Mouse (Mus musculus): ENCODE data around the gene 1700037H04Rik. TPM values are rescaled to one million over a fixed set of nuclear protein-coding genes. Genes with fewer than 3 reads are reported as not detected.
A peak's percentile ranks its signal among the peaks of the same experiment; 100 is the strongest.

The 1700037H04Rik gene
- polyA plus RNA-seq, 1 experiment from 2014 or later: 99.3 TPM

DNA sequence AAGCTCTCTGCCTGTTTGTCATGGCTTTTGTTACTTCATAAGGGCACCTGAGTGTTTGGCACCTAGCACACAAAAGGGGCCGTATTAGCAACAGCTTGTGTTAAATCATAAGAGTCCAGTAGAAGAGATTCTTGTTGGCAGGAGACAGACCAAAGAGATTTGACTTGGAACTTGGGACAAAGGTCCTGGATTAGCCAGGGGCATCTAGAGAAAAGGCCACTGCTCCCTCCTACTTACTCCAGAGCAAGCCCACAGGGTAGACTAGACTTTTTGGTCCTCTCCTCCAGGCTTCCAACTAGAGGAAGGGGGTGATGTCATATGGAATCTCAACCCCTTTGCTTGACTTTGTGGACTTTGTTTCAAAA, 16.0 kb upstream of the 1700037H04Rik start:
- no peak overlapping the region for H3K4me3 ChIP-seq
- H3K36me3 ChIP-seq (ENCODE audit: poor library complexity, severe bottlenecking): peaks cover 26% of the 10 kb centered on the region
- no peak overlapping the region for H3K9ac ChIP-seq
- peaks cover 28% of the 10 kb centered on the region for H3K27me3 ChIP-seq
- H3K27ac ChIP-seq: peak overlapping the region; percentile 4; the same call in 1 of the 2 replicates
- no peak for ATAC-seq
- H3K4me1 ChIP-seq: peaks cover 56% of the 10 kb centered on the region
- H3K9me3 ChIP-seq (replicated peaks): no peaks in the 10 kb centered on the region
- H3K4me2 ChIP-seq: peak overlapping the region; percentile 95; the same call in 1 of the 2 replicates
- 82% methylated on average over 1 of the region's 1 CpGs for WGBS

GRCm38 (mm10) chr2:131175286-131175944, 15.5 kb upstream of the 1700037H04Rik start:
- no peak for ATAC-seq
- H3K9ac ChIP-seq: no peak overlapping the region
- H3K9me3 ChIP-seq (replicated peaks): no peaks in the 10 kb centered on the region
- H3K4me2 ChIP-seq: no peak overlapping the region
- H3K36me3 ChIP-seq (ENCODE audit: poor library complexity, severe bottlenecking): peaks cover 27% of the 10 kb centered on the region
- H3K27ac ChIP-seq: peak overlapping the region; percentile 4
- H3K27me3 ChIP-seq: peaks cover 33% of the 10 kb centered on the region
- H3K4me1 ChIP-seq: peaks cover 59% of the 10 kb centered on the region
- WGBS: 78% methylated on average over 3 of the region's 3 CpGs
- no peak overlapping the region for H3K4me3 ChIP-seq

DNA sequence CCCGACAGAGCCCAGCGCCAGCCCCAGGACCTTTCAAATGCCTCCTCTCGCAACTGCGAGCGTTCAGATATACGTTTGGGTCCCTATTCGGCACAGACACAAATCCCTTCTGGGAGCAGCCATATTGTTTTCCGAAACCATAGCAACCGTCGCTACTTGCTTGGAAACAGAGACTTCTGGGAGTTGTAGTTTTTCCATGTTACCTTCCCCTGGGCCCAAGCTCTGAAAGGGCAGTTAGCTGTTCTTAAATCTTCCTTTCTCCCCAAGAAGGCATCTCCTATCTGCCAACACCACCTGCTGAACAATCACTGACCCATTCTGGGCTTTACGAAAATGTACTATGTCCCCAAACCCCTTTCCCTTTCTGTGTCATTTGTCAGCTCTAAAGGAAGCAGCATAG, 14.8 kb upstream of the 1700037H04Rik start:
- Histone ChIP-seq H3K27ac (no peak overlapping the region), H3K36me3 (ENCODE audit: poor library complexity, severe bottlenecking) (peaks cover 27% of the 10 kb centered on the region), H3K9me3 (replicated peaks) (no peaks in the 10 kb centered on the region), H3K4me1 (peaks cover 59% of the 10 kb centered on the region), H3K9ac (peak overlapping the region; percentile 41), H3K4me3 (peak overlapping the region; percentile 44), H3K27me3 (peaks cover 35% of the 10 kb centered on the region), H3K4me2 (peak overlapping the region; percentile 87)
- 5% methylated on average over 11 of the region's 11 CpGs for WGBS
- ATAC-seq: peak; percentile 71

- no peak overlapping the region for H3K9ac ChIP-seq
- H3K27ac ChIP-seq: no peak overlapping the region
- 42% methylated on average over 9 of the region's 9 CpGs for WGBS
These were observed 12.4 kb upstream of the 1700037H04Rik start for GRCm38 (mm10) chr2:131172322-131172721.

DNA sequence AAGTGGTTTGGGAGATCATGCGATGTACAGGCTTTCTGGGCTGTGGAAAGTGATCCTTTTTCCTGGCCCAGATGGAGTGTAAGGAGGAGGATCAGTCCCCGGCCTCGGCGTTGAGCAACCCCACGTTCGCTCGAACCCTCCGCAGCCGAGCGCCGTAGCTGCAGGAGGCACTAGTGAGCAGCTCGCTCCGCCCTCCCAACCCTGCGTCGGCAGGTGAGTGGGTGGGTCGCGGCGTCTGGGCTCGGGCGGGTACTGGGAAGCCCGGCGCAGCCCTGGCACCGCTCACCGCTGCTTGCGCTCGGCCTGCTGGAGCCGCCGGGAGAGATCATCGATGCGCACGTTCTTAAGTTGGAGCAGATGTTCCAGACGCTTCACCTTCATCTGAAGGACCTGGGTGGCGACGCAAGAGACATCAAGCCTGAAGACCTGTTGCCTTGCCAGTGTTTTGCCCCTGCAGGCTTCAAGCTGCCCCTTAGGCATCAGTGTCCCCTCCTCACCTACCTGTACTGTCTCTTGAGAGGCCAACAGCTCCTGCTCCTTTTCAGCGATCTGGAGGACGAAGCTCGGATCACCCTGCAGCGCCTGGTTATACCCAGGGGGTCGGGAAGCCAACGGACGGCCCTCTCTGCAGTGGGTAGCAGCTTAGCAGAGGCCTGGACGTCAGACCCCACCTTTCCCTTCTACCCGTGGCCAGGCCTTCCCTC, 11.7 kb upstream of the 1700037H04Rik start:
- Histone ChIP-seq H3K4me2 (peak overlapping the region; percentile 24; the same call in 1 of the 2 replicates), H3K4me1 (peaks cover 32% of the 10 kb centered on the region), H3K9me3 (replicated peaks) (no peaks in the 10 kb centered on the region), H3K4me3 (no peak overlapping the region), H3K9ac (peak overlapping the region; percentile 39; the same call in 1 of the 2 replicates), H3K27ac (no peak overlapping the region), H3K36me3 (ENCODE audit: poor library complexity, severe bottlenecking) (peaks cover 15% of the 10 kb centered on the region), H3K27me3 (peaks cover 35% of the 10 kb centered on the region)
- WGBS: 7% methylated on average over 43 of the region's 43 CpGs
- ATAC-seq: no peak

More at GRCm38 (mm10) chr2:131172322-131172721, 12.4 kb upstream of the 1700037H04Rik start:
- peaks cover 35% of the 10 kb centered on the region for H3K27me3 ChIP-seq
- peaks cover 39% of the 10 kb centered on the region for H3K4me1 ChIP-seq
- no peak overlapping the region for H3K4me2 ChIP-seq
- peaks cover 21% of the 10 kb centered on the region for H3K36me3 ChIP-seq (ENCODE audit: poor library complexity, severe bottlenecking)
- no peaks in the 10 kb centered on the region for H3K9me3 ChIP-seq (replicated peaks)
- no peak for ATAC-seq
- no peak overlapping the region for H3K4me3 ChIP-seq

GRCm38 (mm10) chr2:131170936-131171335, 11.1 kb upstream of the 1700037H04Rik start:
- no peak overlapping the region for H3K27ac ChIP-seq
- H3K36me3 ChIP-seq (ENCODE audit: poor library complexity, severe bottlenecking): peaks cover 12% of the 10 kb centered on the region
- no peak overlapping the region for H3K9ac ChIP-seq
- H3K4me3 ChIP-seq: no peak overlapping the region
- no peak for ATAC-seq
- no peaks in the 10 kb centered on the region for H3K9me3 ChIP-seq (replicated peaks)
- 14% methylated on average over 9 of the region's 9 CpGs for WGBS
- H3K4me1 ChIP-seq: peaks cover 26% of the 10 kb centered on the region
- no peak overlapping the region for H3K4me2 ChIP-seq
- peaks cover 35% of the 10 kb centered on the region for H3K27me3 ChIP-seq

DNA sequence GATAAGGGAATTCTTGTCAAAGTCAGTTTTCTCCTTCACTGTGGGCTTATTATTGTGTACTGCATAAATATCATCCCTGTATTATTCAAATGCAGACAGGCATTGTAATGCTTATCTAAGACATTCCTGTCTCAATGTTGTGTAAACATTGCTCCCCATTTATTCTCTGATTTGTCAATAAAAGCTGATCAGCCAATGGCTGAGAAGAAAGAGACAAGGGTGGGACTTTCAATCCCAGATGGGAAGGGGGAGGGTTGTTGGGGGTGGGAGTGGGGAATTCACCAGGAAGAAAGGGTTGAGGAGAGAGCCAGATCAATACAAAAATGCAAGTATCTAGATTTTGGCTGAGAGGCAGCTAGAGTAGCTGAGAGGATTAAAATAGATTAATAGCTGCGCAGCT, 9.0 kb upstream of the 1700037H04Rik start:
- H3K27me3 ChIP-seq: peaks cover 35% of the 10 kb centered on the region
- 66% methylated on average over 1 of the region's 1 CpGs for WGBS
- ATAC-seq: no peak

GRCm38 (mm10) chr2:131167984-131168383, 8.1 kb upstream of the 1700037H04Rik start:
- no peak overlapping the region for H3K9ac ChIP-seq
- peaks cover 4% of the 10 kb centered on the region; the same call in 1 of the 2 replicates for H3K4me1 ChIP-seq
- H3K27me3 ChIP-seq: peaks cover 28% of the 10 kb centered on the region
- H3K36me3 ChIP-seq (ENCODE audit: poor library complexity, severe bottlenecking): peaks cover 12% of the 10 kb centered on the region
- no peak overlapping the region for H3K4me3 ChIP-seq
- no peak overlapping the region for H3K27ac ChIP-seq
- no peak overlapping the region for H3K4me2 ChIP-seq
- WGBS: 84% methylated on average over 6 of the region's 6 CpGs
- no peaks in the 10 kb centered on the region for H3K9me3 ChIP-seq (replicated peaks)
- no peak for ATAC-seq

More for the DNA sequence above, 9.0 kb upstream of the 1700037H04Rik start:
- no peak overlapping the region for H3K4me2 ChIP-seq
- no peaks in the 10 kb centered on the region for H3K9me3 ChIP-seq (replicated peaks)
- no peak overlapping the region for H3K9ac ChIP-seq
- peaks cover 12% of the 10 kb centered on the region for H3K36me3 ChIP-seq (ENCODE audit: poor library complexity, severe bottlenecking)
- H3K4me3 ChIP-seq: no peak overlapping the region
- peaks cover 10% of the 10 kb centered on the region for H3K4me1 ChIP-seq
- H3K27ac ChIP-seq: no peak overlapping the region

DNA sequence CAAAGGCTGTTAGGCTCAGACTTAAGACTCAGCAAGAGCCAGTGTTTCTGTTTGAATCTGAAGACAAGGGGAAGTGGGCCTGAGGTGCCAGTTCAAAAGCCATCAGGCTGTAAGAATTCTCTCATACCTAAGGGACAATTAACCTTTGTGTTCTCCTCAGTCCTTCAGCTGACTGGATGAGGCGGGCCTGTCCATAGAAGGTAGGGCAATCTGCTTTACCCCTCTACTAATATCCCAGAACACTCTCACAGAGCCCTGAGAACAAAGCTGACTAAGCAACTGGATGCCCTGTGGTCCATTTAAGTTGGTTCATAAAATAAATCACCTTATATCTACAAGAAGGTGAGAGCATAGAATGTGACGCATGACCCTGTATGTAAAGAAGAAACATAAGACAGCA, 6.3 kb upstream of the 1700037H04Rik start:
- Histone ChIP-seq H3K4me1 (0 out of 2 replicates have a peak, but pooled peaks cover 4% of the 10 kb centered on the region), H3K4me2 (no peak overlapping the region), H3K36me3 (ENCODE audit: poor library complexity, severe bottlenecking) (0 out of 2 replicates have a peak, but pooled peaks cover 2% of the 10 kb centered on the region), H3K27ac (no peak overlapping the region), H3K9ac (no peak overlapping the region), H3K9me3 (replicated peaks) (no peaks in the 10 kb centered on the region), H3K27me3 (peaks cover 10% of the 10 kb centered on the region), H3K4me3 (no peak overlapping the region)
- no peak for ATAC-seq
- 80% methylated on average over 2 of the region's 2 CpGs for WGBS

- Histone ChIP-seq H3K9me3 (replicated peaks) (no peaks in the 10 kb centered on the region), H3K9ac (no peak overlapping the region), H3K27me3 (no peaks in the 10 kb centered on the region), H3K4me3 (no peak overlapping the region), H3K4me1 (peaks cover 11% of the 10 kb centered on the region), H3K36me3 (ENCODE audit: poor library complexity, severe bottlenecking) (no peaks in the 10 kb centered on the region), H3K4me2 (no peak overlapping the region), H3K27ac (no peak overlapping the region)
- ATAC-seq: no peak
- 82% methylated on average over 7 of the region's 7 CpGs for WGBS
These were observed 4.0 kb upstream of the 1700037H04Rik start for GRCm38 (mm10) chr2:131163924-131164323.

- Histone ChIP-seq H3K4me2 (peak overlapping the region; percentile 97), H3K4me3 (peak overlapping the region; percentile 74), H3K4me1 (peaks cover 32% of the 10 kb centered on the region), H3K27me3 (no peaks in the 10 kb centered on the region), H3K9ac (peak overlapping the region; percentile 75), H3K9me3 (replicated peaks) (no peaks in the 10 kb centered on the region), H3K27ac (peak overlapping the region; percentile 95), H3K36me3 (ENCODE audit: poor library complexity, severe bottlenecking) (0 out of 2 replicates have a peak, but pooled peaks cover under 1% of the 10 kb centered on the region)
- under 1% methylated on average over 17 of the region's 17 CpGs for WGBS
- ATAC-seq: no peak
These were observed 810 bp upstream of the 1700037H04Rik start for GRCm38 (mm10) chr2:131160671-131161111.

- no peaks in the 10 kb centered on the region for H3K27me3 ChIP-seq
- H3K4me3 ChIP-seq: peak overlapping the region; percentile 74
- ATAC-seq: peak; percentile 72; the same call in 1 of the 2 replicates
- peaks cover 13% of the 10 kb centered on the region; the same call in 1 of the 2 replicates for H3K36me3 ChIP-seq (ENCODE audit: poor library complexity, severe bottlenecking)
- H3K27ac ChIP-seq: peak overlapping the region; percentile 68
- no peaks in the 10 kb centered on the region for H3K9me3 ChIP-seq (replicated peaks)
- 1% methylated on average over 18 of the region's 18 CpGs for WGBS
- H3K9ac ChIP-seq: peak overlapping the region; percentile 86
- H3K4me2 ChIP-seq: peak overlapping the region; percentile 97
- H3K4me1 ChIP-seq: peaks cover 32% of the 10 kb centered on the region
These were observed 380 bp downstream of the 1700037H04Rik start for GRCm38 (mm10) chr2:131159491-131159910.
